Mouse (Mus musculus): ENCODE measurements around the gene Shroom4. TPM values are rescaled to one million over a fixed set of nuclear protein-coding genes. Genes with fewer than 3 reads are reported as not detected.

The Shroom4 gene
- polyA plus RNA-seq (2012; rRNA removed; ENCODE audit: low replicate concordance) = 0.08 and 0.44 TPM in 2 replicates

GRCm38 (mm10) chrX:6399626-6400397 is at the start of gene Shroom4:
Gene Shroom4 (plus strand): TSS chrX:6399854.

Other genes with a start within 250 kb of the Shroom4 start
- 0.06 TPM in 1 of 2 replicates, not detected in the other for gene Nudt10, start 226.8 kb upstream of the Shroom4 start, polyA plus RNA-seq (2012; rRNA removed; ENCODE audit: low replicate concordance)
- gene Bmp15, start 79.1 kb upstream of the Shroom4 start, polyA plus RNA-seq (2012; rRNA removed; ENCODE audit: low replicate concordance) = not detected in 2 replicates

Measured in duodenum, adult 2 months (tissue).